Mouse (Mus musculus): ENCODE measurements around the gene Notch3. TPM values are rescaled to one million over a fixed set of nuclear protein-coding genes. Genes with fewer than 3 reads are reported as not detected.
"Not testable (repeated sequence)": the region's sequence is repeated elsewhere in the genome, so short reads cannot be mapped to it uniquely, and the experiment has no call there.

The Notch3 gene
- total RNA-seq, 2 experiments from 2014 or later, result 7.0 to 8.2 TPM

DNA sequence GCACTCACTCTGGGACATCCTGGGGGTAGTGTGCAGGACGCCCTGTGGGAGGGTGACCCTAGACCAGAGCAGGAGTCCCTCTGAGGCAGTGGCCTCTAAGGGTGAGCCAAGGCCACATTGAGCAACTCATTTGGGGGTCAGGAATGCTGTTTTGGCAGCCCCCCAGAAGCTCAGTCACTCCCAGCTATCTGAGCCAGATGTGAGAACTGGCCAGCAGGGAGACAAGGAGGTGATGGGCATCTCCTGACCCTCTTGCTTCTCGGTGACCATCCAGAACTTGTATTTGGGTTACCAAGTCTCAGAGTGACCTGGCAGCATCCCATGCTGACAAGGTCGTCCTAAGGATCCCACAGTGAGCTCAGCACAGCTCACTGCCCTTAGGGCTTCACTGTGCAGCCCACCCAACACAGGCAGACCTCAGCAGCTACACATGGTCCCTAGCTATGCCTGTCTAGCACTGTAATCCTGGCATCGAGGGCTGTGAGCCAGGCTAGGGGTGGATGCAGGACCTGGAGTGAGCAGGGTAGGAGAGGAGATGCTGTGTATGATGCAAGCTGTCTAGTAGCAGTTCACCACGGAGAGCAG lies 49.3 kb downstream of the Notch3 start:
- no peak for DNase-seq

DNA sequence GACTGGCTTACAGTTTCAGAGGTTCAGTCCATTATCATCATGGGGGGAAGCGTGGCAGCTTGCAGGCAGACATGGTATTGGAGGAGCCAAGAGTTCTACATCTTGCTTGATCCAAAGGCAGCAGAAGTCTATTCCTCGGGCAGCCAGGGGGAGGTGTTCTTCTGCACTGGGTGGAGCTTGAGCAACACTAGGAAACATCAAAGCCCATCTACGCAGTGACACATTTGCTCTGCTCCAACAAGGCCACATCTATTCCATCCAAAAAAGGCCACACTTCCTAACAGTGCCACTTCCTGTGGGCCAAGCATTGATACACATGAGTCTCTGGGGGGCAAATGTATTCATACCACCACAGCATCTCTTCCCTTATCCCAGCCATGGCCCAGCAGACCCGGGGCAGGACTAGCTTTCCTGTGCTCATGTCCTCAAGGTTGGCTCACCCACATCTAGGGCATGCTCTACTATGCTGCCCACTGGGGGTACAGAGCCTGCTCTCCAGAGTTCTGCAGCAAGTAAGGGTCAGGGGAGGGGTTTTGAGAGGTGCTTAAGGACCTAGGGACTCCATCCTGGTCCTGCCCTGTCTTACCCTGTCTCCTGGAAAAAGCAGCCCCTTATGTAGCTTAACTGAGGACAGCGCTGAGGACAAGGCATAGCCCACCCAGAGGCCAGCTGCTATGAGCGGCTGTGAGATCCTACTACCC lies 49.9 kb downstream of the Notch3 start:
- DNase-seq, result no peak

DNA sequence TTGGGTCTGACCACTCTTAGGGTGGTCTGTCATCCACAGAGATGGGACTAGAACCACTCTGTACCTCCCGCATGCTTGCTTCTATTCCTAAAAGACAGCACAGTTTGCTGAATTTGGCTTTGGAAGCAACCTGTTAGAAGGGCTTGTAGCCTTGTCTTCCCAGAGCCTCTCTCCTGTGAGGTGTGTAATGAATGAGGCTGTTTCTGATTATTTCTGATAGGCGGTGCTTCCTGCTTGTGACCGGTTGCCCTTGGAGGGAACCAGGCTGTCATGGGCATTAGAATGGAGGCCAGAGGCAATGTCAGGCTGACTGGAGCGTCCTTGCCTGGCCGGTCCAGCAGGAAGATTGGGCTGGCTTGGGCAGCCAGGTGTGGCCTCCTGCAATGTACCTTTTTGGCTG lies 52.2 kb downstream of the Notch3 start:
- not testable (repeated sequence) for DNase-seq

DNA sequence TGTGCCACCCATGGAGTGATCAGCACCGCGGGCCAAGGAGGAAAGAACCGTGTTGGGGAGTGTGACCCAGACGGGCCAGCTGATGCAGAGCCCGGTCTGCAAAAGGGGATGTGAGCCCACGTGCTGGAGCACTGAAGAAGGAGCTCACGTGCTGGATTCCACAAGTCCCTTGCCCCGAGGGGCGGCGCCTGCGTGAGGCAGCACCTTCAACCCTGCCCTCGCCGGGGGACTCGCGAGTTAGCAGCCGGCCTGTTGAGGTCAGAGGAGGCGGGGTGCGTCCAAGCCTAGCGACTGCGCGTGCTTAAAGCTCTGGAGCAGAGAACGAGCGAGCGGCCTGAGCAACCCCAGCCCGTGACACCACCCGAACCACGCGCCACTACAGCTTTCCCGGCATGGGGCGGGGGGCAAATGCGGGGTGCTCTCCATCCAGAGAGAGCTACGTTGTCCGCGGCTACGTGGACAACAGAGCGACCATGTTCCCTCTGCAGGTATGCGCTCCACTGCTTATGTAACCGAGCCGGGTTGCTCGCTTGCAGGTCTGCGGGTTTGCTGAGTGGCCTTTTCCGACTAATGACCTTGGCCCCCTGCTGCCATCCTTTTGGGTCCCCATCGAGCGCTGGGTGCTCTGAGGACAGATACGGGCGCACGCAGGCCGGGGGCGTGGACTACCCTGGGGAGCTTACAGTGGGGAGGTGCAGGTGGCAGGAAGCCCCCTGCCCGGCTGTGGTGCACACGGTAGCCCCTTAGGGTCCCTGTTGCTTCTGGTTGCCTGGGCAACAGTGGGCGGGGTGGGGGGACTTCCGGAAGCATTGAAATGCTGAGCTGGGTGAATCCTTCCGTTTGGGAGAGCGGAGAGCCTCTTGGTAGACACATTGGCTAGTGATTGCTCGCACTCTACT lies 52.9 kb downstream of the Notch3 start:
- DNase-seq, result peak in 1 of 2 experiments; percentile 45

DNA sequence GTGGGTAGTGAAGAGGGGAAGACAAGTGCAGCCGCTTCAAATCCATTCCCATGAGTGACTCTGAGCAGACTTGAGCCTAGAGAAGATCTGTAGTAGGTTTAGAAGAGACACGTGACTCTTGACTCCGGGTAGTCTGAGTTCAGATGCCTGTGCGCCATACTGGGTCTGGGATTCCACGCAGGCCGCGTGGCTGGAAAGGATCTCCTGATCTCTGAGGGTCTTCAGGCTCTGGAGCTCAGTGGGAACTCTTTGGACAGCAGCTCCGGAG lies 53.5 kb downstream of the Notch3 start:
- DNase-seq, result no peak

DNA sequence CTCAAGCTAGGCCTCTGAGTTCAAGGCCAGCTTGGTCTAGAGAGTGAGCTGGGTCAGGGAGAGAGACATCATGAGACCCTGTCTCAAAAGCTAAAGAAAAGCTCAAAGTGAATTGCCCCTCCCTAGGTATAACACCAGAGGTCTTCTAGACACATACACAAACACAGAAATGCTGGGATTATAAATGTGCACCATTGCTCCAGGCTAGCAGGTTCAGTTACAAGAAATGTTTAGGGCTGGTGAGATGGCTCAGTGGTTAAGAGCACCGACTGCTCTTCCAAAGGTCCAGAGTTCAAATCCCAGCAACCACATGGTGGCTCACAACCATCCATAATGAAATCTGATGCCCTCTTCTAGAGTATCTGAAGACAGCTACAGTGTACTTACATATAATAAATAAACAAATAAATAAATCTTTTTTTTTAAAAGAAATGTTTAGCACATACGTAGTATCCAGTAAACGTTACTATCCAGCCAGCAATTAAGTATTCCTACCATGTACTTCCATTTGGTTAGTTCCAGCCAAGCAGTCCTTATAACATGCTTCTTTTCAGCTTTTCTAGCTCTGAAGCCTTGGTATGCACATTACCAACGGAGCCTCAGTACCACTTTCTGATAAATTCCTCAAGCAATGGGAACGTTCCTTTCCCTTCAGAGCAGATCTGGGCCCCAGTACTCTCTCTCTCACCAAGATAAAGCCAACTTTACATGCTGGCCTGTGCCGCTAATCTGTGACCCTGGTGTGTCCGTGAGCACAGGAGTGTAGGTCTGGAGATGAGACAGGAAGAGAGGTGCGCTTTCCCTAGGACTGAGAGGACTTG lies 54.0 kb downstream of the Notch3 start:
- DNase-seq, result no peak

DNA sequence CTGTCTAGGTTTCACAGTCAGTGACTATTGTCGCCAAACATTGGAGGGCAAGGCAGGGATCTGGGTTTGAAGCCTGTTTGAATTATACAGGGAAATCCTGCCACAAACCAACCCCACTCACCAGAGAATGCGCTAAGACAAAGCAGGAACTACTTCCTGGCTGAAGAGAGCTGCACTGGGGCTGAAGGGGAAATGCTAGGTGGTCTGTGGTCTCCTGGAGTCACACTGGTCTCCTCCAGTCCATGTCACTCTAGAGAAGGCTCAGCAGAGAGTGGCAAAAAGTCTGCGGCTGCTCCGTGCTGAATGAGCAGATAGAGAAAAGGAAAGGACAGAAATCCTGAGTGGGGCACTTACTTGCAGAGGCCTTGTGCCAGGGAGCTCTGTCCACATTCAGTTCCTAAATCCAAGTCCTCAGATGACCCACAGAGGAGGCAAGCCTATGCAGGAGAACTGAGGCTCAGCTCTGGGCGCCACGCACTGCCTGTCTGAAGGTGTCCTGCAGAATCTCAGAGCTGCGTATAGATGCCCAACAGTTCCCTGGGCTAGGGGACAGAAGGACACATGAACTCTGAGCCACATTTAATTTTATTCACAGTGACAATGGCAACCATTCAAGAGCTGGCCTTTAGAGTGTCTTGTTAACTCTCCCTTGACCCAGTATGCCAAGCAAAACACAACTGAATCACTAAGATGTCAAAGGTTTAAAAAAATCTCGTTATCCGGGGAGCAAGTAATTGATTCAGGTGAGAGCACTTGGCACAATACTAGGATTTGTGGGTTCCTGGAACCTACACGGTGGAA lies 55.5 kb downstream of the Notch3 start:
- DNase-seq, result no peak

DNA sequence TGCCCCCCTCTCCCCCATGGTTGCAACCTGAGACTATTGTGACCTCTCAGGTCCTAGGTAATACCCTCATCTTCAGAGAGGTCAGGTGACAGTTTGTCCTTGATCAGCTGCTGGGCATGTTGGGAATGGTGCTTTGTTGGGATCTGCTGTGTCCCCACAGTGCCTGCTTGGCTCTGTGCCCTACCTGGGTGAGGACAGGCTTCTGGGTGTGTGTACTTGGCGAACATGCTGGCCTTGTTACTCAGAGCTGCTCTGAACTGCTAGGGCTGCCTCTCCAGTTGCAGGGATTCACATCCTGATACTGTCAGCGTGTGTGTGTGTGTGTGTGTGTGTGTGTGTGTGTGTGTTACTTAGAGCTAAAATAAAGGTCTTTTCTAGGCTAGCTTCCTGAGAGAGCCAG lies 56.2 kb downstream of the Notch3 start:
- DNase-seq, result no peak

DNA sequence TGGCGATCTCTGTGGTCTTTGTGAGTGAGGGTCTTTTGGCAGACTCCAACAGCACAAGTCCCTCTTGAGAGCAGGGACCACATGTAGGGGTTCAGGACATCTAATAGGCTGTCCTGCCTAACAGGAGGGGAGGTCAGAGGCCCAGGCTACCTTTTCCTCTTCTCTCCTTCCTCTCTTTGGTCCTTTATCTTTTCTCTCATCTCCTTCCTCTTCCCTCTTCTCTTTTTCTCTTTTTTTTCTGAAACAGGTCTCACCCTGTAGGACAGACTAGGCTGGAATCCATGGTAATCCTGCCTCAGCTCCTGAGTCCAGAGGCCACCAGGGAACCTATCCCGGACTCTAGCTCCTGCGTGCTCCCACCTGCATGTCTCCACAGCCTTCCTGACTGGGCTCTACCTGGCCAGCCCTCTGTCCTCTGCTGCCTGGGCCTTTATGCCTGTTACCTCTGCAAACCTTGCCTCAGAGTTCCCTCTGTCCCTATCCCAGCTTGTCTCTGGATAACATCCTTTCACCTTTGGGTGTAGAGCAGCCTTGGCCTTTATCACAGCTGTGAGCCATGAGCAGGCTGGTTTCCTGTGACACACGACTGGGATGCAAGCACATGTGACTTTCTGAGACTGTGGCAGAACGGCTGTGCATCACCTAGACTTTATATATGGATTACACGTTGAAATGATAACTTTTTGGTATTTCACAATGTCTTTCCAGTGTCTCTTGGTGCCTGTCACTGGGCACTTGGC lies 57.3 kb downstream of the Notch3 start:
- DNase-seq, result no peak

DNA sequence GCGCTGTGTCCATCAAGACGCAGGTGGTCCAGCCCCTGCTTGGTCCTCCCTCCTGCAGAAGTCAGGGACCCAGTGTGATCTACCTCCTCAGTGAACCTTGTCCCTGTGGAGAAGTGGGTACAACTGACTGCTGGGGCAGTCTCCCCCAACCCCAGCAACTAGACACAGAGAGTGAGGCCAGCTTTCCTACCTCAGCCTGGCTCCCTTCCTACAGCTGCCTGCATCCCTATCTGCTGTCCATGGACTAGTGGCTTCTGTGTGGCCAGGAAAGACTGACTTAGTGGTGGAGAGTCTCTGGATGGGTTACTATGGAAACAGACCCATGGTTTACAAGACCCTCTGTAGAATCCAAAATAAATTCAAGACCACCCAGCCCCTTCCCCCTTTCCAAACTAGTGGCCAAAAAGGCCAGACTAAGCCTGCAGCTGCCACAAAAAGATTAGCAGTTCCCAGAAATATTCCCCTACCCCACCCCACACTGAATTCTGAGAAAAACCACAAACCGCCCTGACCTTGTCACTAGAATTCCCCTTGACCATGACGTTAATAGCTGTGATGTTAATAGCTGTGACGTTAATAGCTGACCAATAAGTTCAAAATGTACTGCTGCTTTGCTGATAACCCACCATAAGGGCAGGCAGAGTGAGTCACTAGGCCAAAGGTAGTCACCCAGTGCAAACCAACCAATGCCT lies 58.2 kb downstream of the Notch3 start:
- not testable (repeated sequence) for DNase-seq

DNA sequence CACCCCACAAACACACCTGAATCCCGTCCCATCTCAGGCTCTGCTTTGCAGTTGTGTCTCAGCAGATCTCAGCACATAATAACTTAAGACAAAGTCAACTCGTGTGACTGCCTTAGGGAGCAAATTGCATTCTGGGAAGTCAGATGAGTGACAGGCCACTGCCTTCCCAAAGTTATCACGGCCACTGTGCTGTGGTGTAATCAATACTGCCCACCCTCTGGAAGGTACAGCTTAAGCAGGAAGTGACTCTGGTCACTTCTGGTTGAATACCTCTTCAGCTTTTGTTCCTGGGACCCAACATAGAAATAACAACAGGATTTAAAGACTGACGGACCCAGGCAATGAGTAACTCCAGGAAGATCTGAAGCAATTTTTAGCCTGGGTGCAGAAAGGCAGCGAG lies 58.8 kb downstream of the Notch3 start:
- DNase-seq, result no peak

DNA sequence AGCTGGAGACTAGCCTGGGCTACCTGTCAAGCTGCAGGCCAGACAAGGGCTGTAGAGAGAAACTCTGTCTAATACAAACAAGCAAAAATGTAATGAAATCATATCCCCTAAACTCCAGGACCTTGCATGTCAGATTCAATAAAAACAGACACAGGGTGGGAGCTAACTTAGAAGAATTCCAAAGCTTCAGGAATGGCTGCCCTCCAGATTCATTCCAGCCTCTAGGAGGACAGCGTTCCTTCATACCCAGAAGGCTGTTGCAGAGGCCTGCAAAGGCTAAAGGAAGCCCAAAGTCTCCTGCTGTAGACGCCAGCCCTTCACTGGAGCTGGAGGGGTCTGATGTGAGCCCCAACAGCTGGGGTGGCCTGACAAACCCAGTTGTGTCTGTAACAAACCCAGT lies 60.3 kb downstream of the Notch3 start:
- DNase-seq, result no peak

DNA sequence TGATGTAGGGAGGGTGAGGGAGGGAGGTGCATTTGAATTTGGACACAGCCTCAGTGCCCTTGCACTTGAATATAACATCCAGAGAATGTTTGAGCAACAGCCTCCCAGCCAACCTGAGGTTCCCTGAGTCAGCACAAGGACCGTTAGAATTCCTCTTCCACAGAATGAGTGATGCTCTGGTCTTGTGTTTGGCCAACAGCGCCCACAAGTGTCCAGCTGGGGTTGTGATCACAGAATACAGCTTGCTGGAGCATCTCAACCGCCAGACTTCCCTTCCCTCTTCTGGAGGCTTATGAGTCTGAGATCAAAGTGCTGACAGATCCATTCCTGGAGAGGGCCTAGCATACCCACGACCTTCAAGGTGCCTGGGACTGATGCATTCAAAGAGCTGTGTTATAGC lies 63.6 kb downstream of the Notch3 start:
- DNase-seq, result no peak

DNA sequence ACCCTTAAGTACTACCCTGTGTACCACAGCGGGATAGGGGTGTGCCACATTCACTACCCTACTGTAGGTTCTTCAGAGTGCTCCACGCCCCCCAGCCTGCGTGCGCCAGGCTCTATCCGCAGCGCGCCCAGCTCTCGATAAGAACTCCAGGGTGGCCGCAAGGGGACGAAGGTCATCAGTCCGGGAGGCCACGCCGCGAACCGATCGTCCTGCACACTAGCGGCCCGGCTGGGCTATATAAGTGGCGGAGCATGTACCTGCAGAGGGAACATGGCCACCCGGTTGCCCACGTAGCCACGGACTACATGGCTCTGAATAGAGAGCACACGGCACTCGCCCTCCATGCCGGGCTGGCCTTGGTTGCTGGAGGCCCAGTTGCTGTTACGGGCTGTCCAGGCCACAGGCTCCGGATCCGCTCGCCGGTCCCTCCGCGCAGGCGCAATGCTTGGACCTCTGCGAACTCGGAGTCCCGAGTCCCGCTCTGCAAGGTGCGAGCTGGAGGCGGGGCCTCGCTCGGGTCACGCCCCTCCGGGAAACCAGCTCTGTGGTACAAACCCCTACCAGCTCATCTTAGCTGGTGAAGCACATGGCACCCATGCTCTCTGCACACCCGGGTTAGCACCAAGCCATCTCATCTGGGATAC lies 66.6 kb downstream of the Notch3 start:
- no peak for DNase-seq

DNA sequence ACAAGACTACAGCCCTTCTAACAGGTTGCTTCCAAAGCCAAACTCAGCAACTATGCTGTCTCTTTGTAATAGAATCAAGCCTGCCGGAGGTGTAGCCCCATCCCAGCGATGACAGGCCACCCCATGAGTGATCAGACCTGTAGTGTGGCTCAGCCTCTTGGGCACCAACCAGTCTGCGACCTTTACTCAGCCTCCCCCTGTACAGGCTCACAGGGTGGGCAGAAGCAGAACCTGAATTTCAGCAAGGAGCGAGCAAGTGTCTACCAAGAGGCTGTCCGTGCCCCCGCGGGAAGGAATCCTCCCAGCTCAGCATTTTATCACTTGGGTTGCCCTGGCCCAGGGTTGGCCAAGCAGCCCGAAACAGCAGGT lies 67.1 kb downstream of the Notch3 start:
- DNase-seq, result no peak

DNA sequence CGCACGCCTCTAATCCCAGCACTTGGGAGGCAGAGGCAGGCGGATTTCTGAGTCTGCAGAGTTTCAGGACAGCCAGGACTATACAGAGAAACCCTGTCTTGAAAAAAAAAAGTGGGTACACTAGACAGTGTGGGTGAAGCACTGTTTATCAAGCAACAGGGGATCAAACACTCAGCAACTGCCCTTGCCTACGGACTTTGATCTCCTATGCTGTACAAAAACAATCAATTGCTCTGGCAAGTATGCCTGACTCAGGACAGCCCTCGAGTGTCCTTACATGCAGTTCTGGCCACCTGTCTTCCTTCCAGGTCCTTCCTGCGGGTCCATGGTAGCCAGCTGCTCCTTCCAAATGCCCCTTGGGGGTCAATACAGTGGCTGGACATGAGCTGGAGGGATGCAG lies 67.7 kb downstream of the Notch3 start:
- not testable (repeated sequence) for DNase-seq

DNA sequence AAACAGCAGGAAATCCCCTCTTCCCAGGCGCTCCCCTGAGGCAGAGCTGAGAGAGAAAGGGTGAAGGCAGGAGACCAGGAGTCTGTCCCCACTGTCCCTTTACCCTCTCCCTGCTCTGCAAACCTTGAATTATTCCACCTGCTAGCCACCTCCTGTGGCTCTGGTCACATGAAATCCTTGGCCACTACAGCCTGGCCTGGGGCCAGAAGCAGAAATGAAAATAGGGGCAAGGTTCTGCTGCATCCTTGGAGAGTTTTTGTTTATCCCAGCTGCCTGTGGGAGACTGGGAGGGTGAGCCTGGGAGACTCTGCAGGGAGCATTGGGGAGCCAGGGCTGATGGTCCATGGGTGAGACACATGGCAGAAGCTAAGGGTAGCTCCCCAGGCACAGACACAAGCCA lies 69.0 kb downstream of the Notch3 start:
- no peak for DNase-seq

DNA sequence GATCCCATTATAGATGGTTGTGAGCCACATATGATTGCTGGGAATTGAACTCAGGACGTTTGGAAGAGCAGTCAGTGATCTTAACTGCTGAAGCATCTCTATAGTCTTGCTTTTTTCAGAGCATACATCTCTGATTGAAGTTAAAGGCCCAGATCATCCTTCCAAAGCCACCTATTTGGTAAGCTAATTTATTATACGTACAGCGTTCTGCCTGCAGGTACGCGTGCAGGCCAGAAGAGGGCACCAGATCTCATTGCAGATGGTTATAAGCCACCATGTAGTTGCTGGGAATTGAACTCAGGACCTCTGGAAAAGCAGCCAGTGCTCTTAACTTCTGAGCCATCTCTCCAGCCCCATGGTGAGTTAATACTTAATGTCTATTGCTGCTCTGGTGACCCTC lies 73.8 kb downstream of the Notch3 start:
- DNase-seq, result no peak

DNA sequence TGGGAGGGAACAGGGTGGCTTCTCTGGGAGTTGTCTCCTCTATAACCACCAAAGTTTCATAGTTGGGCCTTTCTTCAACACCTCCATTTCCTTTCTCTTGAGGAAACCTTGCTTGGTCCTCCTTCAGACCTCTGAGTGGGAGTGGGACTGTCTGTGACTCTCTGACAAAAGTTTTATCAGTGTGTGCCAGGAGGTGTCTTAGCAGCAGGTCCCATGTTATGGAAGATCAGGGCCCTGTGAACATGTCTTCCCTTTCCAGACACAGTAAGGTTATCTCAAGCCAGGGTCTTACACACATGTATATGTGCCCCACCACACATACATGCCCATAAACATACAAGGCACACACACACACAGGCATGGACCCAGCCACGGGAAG lies 74.4 kb downstream of the Notch3 start:
- DNase-seq, result no peak
